Mouse (Mus musculus): ENCODE data around the gene Phlpp1.

Phlpp1 gene

GRCm38 (mm10) chr1:106171241-106172220, at the start of gene Phlpp1:
Gene Phlpp1, plus strand, starts transcription at chr1:106171752.
- peak; percentile 100 for DNase-seq (ENCODE audit: low spot score in 2 of 2)

- DNase-seq (ENCODE audit: low spot score in 2 of 2) = no peak
Observed at GRCm38 (mm10) chr1:106126601-106127000, 45.0 kb upstream of the Phlpp1 start.

- DNase-seq (ENCODE audit: low spot score in 2 of 2) = no peak
Observed at GRCm38 (mm10) chr1:106131697-106132349, 39.7 kb upstream of the Phlpp1 start.

- DNase-seq (ENCODE audit: low spot score in 2 of 2) = no peak
Observed at GRCm38 (mm10) chr1:106132350-106132700, 39.2 kb upstream of the Phlpp1 start.

DNA sequence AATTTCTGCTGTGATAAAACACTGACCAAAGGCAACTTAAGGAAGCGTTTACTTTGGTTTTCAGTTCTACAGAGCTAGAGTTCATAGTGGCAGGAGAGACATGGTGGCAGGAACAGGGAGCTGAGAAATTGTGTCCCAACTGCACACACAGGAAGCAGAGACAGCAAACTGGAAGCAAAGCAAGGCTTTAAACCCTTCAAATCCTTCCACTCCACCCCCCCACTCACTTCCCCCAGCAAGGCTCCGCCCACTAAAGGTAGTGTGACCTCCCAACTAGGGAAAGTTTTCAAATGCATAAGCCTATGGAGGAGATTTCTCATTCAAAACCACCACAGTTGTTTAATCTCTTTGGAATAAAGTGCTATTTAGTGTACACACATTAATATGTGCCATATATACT, 32.9 kb upstream of the Phlpp1 start:
- DNase-seq (ENCODE audit: low spot score in 2 of 2) = no peak

- no peak for DNase-seq (ENCODE audit: low spot score in 2 of 2)
Observed at GRCm38 (mm10) chr1:106139137-106139536, 32.4 kb upstream of the Phlpp1 start.

DNA sequence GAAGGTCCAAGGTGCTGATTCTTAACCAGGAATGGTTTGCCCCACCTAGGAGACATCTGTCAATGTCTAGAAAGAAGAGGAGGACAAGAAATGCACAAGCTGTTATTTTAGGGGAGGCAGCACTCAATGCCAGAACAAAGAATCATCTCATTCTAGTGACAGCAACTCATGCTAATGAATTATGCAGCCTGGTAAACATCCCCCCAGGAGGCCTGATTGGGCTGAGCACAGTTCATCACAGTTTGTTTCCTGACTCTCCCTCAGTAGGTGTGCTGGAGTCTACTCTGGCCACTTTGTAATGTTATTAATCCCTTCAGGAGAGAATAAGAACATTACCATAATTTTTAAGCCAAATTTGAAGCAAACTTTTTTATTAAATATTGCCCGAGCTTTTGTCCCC, 29.5 kb upstream of the Phlpp1 start:
- DNase-seq (ENCODE audit: low spot score in 2 of 2) = no peak

DNA sequence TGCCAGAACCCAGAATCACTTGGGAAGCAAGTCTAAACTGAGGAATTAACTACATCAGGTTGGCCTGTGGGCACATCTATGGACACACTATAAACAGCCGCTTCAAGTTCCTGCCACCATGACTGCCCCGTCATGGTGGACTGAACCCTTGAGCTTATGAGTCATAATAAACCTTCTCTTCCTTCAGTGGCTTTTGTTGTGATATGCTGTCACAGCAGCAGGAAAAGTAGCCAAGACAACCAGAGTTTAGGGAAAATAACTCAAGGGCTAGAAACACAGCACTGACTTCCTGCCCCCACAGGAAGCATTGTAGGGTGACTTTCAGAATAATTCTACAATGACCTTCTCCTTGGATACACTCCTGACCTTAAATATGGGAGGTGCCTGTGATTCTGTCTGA, 27.0 kb upstream of the Phlpp1 start:
- no peak for DNase-seq (ENCODE audit: low spot score in 2 of 2)

DNA sequence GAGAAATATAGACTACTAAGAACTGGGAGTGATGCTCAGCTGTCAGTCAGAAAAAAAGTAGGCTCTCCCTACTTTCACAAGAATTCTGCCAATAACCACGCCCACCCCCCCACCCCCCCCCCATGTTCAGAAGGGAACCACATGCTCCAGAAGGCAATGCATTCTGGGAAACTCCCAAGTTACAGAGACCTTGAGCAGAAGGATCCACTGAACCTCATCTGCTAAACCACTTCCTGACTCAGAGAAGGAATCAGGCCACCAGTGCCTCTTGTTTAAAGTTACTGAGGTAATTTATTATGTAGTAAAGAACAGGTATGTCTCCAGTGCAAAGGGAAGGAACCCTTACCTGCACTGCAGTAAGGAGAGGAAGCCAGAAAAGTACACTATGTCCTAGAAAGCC, 26.5 kb upstream of the Phlpp1 start:
- no peak for DNase-seq (ENCODE audit: low spot score in 2 of 2)

DNA sequence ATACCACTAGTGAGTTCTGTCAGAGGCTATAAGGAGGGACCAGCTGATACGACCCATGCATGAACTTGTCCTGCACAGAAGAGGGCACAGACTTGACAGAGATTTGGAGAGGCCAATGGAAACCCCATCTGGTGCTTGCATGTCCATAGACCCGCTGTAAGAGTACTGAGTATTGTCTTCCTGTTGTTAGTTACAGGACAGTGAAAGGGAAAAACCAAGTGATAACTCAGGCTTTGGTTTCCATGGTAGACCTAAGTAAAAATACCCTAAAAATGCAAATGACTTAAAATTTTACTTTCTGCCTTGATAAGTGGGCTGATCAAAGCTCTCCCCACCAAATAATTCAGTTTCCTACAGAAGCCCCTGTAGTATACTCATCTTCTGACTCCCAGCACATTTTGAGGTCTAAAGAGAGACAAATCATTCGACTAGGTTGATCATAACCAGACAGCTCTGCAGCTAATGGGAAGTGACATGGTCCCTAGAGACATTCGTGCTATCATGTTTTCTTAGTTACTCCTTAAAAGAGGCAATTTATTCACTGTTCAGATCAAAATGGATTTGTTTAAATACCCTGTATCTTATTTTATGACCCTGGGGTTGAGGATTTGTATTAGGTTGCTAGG, 25.9 kb upstream of the Phlpp1 start:
- DNase-seq (ENCODE audit: low spot score in 2 of 2) = no peak

DNA sequence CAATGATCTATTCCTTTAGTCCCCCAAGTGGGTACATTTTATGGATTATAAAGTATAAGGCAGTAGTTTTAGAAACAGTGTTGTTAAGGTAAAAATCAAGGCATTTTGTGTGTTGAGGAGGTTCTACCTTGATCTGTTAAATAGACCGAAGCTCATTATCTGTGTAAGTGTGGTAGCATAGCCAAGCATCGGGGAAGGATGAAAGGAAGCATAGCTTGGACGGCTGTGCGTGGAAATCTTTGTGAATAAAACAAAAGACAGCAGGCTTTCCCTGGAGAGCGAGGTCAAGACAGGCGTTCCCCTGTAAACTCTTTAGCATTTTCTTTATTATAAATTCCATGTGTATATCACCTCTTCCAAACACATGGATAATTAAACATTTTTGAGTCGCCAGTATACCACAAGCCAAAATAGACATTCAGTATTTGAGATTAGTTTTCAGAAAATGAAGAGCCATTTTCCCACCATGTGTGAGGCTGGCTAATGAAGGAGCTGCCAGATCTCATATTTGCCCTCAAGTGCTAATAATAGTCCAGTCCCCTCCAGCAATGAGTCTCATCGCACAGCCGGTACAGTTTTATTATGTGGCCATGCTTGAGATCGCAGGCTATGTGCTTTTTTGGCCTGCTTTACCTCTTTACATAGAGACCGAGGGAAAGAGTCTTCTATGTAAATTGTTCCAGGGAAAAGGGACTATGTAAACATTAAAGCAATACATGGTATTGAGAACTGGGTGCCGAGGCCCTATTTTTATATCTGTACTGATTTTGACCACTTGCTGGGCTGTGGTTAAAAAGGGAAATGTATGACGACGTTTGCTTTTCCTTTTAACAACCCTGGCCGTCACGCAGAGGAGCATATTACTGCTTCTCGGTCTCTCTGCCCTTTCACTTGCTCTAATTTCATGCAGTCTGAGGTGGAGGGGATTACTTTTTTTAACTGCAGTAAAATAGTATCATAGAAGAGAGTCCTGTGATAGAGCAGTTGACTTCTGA, 22.9 kb upstream of the Phlpp1 start:
- DNase-seq (ENCODE audit: low spot score in 2 of 2) = peak; percentile 4 to 8

- peak; percentile 65 to 78 for DNase-seq (ENCODE audit: low spot score in 2 of 2)
Observed at GRCm38 (mm10) chr1:106151846-106152245, 19.7 kb upstream of the Phlpp1 start.

GRCm38 (mm10) chr1:106152742-106153141, 18.8 kb upstream of the Phlpp1 start:
- no peak for DNase-seq (ENCODE audit: low spot score in 2 of 2)

GRCm38 (mm10) chr1:106154590-106154989, 17.0 kb upstream of the Phlpp1 start:
- no peak for DNase-seq (ENCODE audit: low spot score in 2 of 2)

DNA sequence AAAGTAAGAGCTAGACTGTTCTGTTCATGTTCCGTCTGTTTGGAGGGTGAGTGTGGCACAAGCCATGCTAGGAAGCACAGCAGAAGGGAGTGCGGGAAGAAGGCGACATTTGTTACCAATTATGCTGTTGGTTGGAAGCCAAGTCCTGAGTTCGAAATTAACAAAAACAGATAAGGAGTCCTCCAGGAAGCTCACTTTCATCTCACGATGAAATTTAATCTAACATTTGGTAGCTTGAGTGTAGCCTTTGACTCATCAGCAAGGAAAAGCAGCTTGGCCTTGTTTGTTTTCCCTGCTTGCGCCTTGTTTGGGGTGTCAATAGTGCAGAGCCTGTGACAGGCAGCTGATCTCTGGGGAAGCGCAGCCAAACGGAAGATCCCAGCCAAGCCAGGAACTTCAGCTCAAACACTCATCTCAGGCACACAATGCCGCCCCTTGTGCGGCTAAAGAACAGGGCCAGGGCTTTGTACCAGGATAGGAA, 16.4 kb upstream of the Phlpp1 start:
- no peak for DNase-seq (ENCODE audit: low spot score in 2 of 2)

DNA sequence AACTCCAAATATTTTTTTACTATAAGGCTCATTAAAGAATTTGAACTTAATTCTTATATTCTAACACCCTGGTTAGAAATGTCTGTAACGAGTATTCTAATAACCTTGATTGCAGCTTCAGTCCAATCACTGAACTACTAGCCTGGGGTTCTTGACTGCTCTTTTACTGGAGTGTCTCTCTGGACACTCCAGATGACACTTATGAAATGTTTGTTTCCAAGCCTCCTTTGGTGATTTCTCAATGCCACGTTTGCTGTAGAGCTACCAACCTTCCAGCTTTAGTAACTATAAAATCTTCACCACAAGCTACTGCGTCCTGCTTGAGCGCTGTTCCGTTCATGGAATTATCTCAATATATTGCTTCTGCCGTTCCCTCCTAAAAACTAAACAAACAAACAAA, 15.8 kb upstream of the Phlpp1 start:
- DNase-seq (ENCODE audit: low spot score in 2 of 2) = no peak

DNA sequence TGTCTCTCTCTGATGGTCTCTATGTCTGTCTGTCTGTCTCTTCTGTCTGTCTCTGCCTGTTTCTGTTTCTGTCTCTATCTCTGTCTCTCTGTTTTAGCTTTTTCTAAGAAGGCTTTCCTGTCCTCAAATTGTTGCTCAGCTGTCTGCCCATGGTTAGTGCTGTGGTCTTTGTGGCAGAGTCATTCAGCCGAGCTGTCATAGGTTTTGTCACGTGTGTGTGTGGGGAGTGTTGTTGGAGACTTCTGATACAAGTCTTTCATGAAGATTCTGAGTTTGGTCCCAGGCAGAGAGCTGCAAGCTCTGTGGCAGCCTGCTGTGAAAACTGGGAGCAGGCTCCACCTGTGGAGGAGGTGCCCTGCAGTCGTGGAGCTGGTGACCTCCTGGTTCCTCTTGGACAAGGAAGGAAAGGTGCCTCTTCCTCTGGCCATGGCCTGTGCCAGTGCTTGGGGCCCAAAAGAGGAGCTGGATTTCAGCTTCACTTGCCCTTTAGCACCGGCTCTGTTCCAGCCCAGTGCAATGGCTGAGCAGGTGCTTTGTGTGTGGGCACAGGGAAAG, 13.5 kb upstream of the Phlpp1 start:
- DNase-seq (ENCODE audit: low spot score in 2 of 2) = peak in 1 of 2 experiments; percentile 43

GRCm38 (mm10) chr1:106159667-106160066, 11.9 kb upstream of the Phlpp1 start:
- no peak for DNase-seq (ENCODE audit: low spot score in 2 of 2)

DNA sequence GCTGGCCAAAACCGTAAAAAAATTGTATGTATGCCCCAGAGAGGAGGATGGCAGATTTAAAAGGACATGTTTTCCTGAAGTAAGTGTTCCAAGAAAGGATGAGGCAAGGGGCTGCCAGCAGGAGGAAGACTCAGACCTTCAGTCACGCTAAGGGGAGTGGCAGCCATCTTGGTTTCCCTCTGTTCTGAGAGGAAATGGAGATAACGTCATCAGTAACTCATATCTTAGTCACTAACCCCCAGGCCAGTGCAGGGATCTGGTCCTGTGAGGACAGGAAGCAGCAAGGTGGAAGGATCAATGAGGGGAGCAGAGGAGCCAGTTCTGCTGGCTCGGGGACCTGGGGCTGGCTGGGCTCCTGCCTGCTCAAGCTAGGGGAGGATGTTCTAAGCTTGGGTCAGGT, 10.6 kb upstream of the Phlpp1 start:
- DNase-seq (ENCODE audit: low spot score in 2 of 2) = no peak

GRCm38 (mm10) chr1:106162581-106162980, 9.0 kb upstream of the Phlpp1 start:
- DNase-seq (ENCODE audit: low spot score in 2 of 2) = peak in 1 of 2 experiments; percentile 72

GRCm38 (mm10) chr1:106163401-106163800, 8.2 kb upstream of the Phlpp1 start:
- no peak for DNase-seq (ENCODE audit: low spot score in 2 of 2)
